In genomic region chr11:115179191-115179590, GRCm38 (mm10) we compare ENCODE assay signal across 13 mouse cellular contexts. TPM values are rescaled to one million over a fixed set of nuclear protein-coding genes. Genes with fewer than 3 reads are reported as not detected.
DNase-seq lines count a peak whose midpoint lies in the region; ATAC-seq lines count a peak whose summit lies in the region.
"Had no signal": no experiment of that assay in that cellular context is flagged by ENCODE, and none has a peak within 500 bp of the region (broad histone marks: within the 10 kb centered on the region; RNA-seq: fewer than 3 reads in every experiment).

No protein-coding gene starts in this region.

- H3K27me3 ChIP-seq in hindbrain, embryonic 10.5 days (ENCODE audit: insufficient read depth, poor library complexity, severe bottlenecking), result peaks cover 19% of the 10 kb centered on the region
- no peaks in the 10 kb centered on the region; the same call in 1 of the 2 replicates for H3K27me3 ChIP-seq in hindbrain, embryonic 11.5 days (ENCODE audit: control insufficient read depth, insufficient read depth, low read length)
- H3K27me3 ChIP-seq in limb, embryonic 13.5 days, result peaks cover 13% of the 10 kb centered on the region
- H3K27me3 ChIP-seq: liver, embryonic 13.5 days had no signal

- H3K4me3 ChIP-seq in hindbrain, embryonic 10.5 days, result no peak overlapping the region
- H3K4me3 ChIP-seq in hindbrain, embryonic 11.5 days (ENCODE audit: low read depth, low read length), result no peak overlapping the region
- H3K4me3 ChIP-seq in limb, embryonic 13.5 days, result no peak overlapping the region
- H3K4me3 ChIP-seq: liver, embryonic 13.5 days had no signal

- H3K9me3 ChIP-seq in hindbrain, embryonic 10.5 days, result no peaks in the 10 kb centered on the region
- H3K9me3 ChIP-seq in hindbrain, embryonic 11.5 days (ENCODE audit: control insufficient read depth, low read length), result no peaks in the 10 kb centered on the region
- no peaks in the 10 kb centered on the region for H3K9me3 ChIP-seq in limb, embryonic 13.5 days
- H3K9me3 ChIP-seq: liver, embryonic 13.5 days had no signal

- 78% methylated on average over 6 of the region's 6 CpGs for WGBS in hindbrain, embryonic 10.5 days
- 76% methylated on average over 6 of the region's 6 CpGs for WGBS in hindbrain, embryonic 11.5 days
- 70% methylated on average over 6 of the region's 6 CpGs for WGBS in limb, embryonic 13.5 days

- H3K27ac ChIP-seq in hindbrain, embryonic 10.5 days, result peak overlapping the region; percentile 31; the same call in 1 of the 2 replicates
- no peak overlapping the region for H3K27ac ChIP-seq in hindbrain, embryonic 11.5 days (ENCODE audit: low read depth, low read length)
- H3K27ac ChIP-seq in limb, embryonic 13.5 days, result no peak overlapping the region

- no peak for ATAC-seq in hindbrain, embryonic 11.5 days (ENCODE audit: low FRiP score)
- no peak for ATAC-seq in limb, embryonic 13.5 days (ENCODE audit: low FRiP score, low read depth)

- H3K4me1 ChIP-seq in hindbrain, embryonic 10.5 days (replicated peaks), result peaks cover 60% of the 10 kb centered on the region
- H3K4me1 ChIP-seq in hindbrain, embryonic 11.5 days (replicated peaks; ENCODE audit: control insufficient read depth, insufficient read depth, low read length), result peaks cover 9% of the 10 kb centered on the region; the same call in 1 of the 2 replicates
- peaks cover 43% of the 10 kb centered on the region for H3K4me1 ChIP-seq in limb, embryonic 13.5 days

- no peak overlapping the region for H3K9ac ChIP-seq in hindbrain, embryonic 11.5 days (ENCODE audit: low read depth, low read length)
- H3K9ac ChIP-seq in limb, embryonic 13.5 days, result peak overlapping the region; percentile 39; the same call in 1 of the 2 replicates
- H3K9ac ChIP-seq: liver, embryonic 13.5 days had no signal

- no peak for DNase-seq in hindbrain, embryonic 10.5 days (ENCODE audit: low spot score)
- DNase-seq in hindbrain, embryonic 11.5 days (ENCODE audit: low spot score), result no peak
- DNase-seq in right cerebral cortex, postnatal 10 days (ENCODE audit: low spot score in 2 of 2), result peak; percentile 81 to 84
- no peak for DNase-seq in right cerebral cortex, adult 18-20 months
- no peak for DNase-seq in heart, postnatal 4 days
- no peak for DNase-seq in kidney, adult 9 months
- DNase-seq in yolk sac, embryonic 10.5 days (ENCODE audit: low spot score), result no peak
- DNase-seq: adrenal gland, adult 8-10 months; embryo, embryonic 11 days; liver, embryonic 13.5 days; spleen, adult 18-20 months had no signal

- no peak overlapping the region for H3K4me2 ChIP-seq in hindbrain, embryonic 11.5 days (replicated peaks; ENCODE audit: low read depth, low read length)
- no peak overlapping the region for H3K4me2 ChIP-seq in limb, embryonic 13.5 days (replicated peaks)
- H3K4me2 ChIP-seq: liver, embryonic 13.5 days had no signal

- H3K36me3 ChIP-seq in hindbrain, embryonic 10.5 days, result peaks cover 21% of the 10 kb centered on the region
- H3K36me3 ChIP-seq in hindbrain, embryonic 11.5 days (ENCODE audit: control insufficient read depth, insufficient read depth, low read length), result no peaks in the 10 kb centered on the region
- H3K36me3 ChIP-seq in limb, embryonic 13.5 days, result peaks cover 8% of the 10 kb centered on the region; the same call in 1 of the 2 replicates

RNA-seq across cellular contexts. Expression of gene Tmem104, which starts 8.1 kb away (rescaled TPM):
- polyA plus RNA-seq in hindbrain, embryonic 10.5 days (2016; fragmentation: Nextera tagmentation; extraction: Ambion mirVana), result 6.9 and 10.6 TPM in 2 replicates
- 7.2 and 7.3 TPM in 2 replicates for polyA plus RNA-seq in hindbrain, embryonic 11.5 days (2014; fragmentation: Nextera tagmentation; extraction: Ambion mirVana)
- polyA plus RNA-seq in limb, embryonic 13.5 days (2015; fragmentation: Nextera tagmentation; extraction: Ambion mirVana), result 10.9 and 11.4 TPM in 2 replicates
- 1 to 10 TPM; 5.2 to 9.3 TPM for total RNA-seq in heart, postnatal 4 days (2021)

RNA-seq across cellular contexts. Expression of gene Nat9, which starts 8.5 kb away (rescaled TPM):
- 18.7 and 24.3 TPM in 2 replicates for polyA plus RNA-seq in hindbrain, embryonic 10.5 days (2016; fragmentation: Nextera tagmentation; extraction: Ambion mirVana)
- polyA plus RNA-seq in hindbrain, embryonic 11.5 days (2014; fragmentation: Nextera tagmentation; extraction: Ambion mirVana), result 19.5 and 20.1 TPM in 2 replicates
- 25.7 and 26.2 TPM in 2 replicates for polyA plus RNA-seq in limb, embryonic 13.5 days (2015; fragmentation: Nextera tagmentation; extraction: Ambion mirVana)
- 10 to 100 TPM; 11.9 to 12.0 TPM for total RNA-seq in heart, postnatal 4 days (2021)

RNA-seq across cellular contexts. Expression of gene Slc9a3r1, which starts 16.1 kb away (rescaled TPM):
- polyA plus RNA-seq in hindbrain, embryonic 10.5 days (2016; fragmentation: Nextera tagmentation; extraction: Ambion mirVana), result 39.6 and 49.8 TPM in 2 replicates
- polyA plus RNA-seq in hindbrain, embryonic 11.5 days (2014; fragmentation: Nextera tagmentation; extraction: Ambion mirVana), result 29.5 and 33.7 TPM in 2 replicates
- polyA plus RNA-seq in limb, embryonic 13.5 days (2015; fragmentation: Nextera tagmentation; extraction: Ambion mirVana), result 20.6 and 23.4 TPM in 2 replicates
- total RNA-seq in heart, postnatal 4 days (2021), result 10 to 100 TPM; 13.9 to 15.3 TPM

RNA-seq across cellular contexts. Expression of gene Cd300lf, which starts 45.4 kb away (rescaled TPM):
- 0.11 TPM in 1 of 2 replicates, not detected in the other for polyA plus RNA-seq in hindbrain, embryonic 10.5 days (2016; fragmentation: Nextera tagmentation; extraction: Ambion mirVana)
- polyA plus RNA-seq in hindbrain, embryonic 11.5 days (2014; fragmentation: Nextera tagmentation; extraction: Ambion mirVana), result 0.22 TPM in 1 of 2 replicates, not detected in the other
- polyA plus RNA-seq in limb, embryonic 13.5 days (2015; fragmentation: Nextera tagmentation; extraction: Ambion mirVana), result 0.09 TPM in 1 of 2 replicates, not detected in the other
- under 1 TPM; 0.31 to 0.52 TPM for total RNA-seq in heart, postnatal 4 days (2021)
- polyA plus RNA-seq: neural tube, embryonic 11.5 days had no signal

Comparison
In these comparisons a context has a peak if more than half of its experiments do, and no peak if none do; other contexts are left out.
1. DNase-seq: peak in right cerebral cortex, postnatal 10 days (2 of 2); none in hindbrain, embryonic 10.5 days (single experiment), hindbrain, embryonic 11.5 days (single experiment), right cerebral cortex, adult 18-20 months (single experiment), heart, postnatal 4 days (single experiment), kidney, adult 9 months (single experiment) and yolk sac, embryonic 10.5 days (single experiment).